Mouse (Mus musculus) hematopoietic stem cell, adult 5-6 weeks (primary cell): ENCODE results near the gene H2-M5. TPM values are rescaled to one million over a fixed set of nuclear protein-coding genes. Genes with fewer than 3 reads are reported as not detected.

ENCODE experiments used
- ATAC-seq, 2 experiments: fragments of 125-278 bp in 1 of 2; replicated peaks in 1 of 2; 2 replicates each; pipeline ENCODE4 v1.8.0; 2016 to 2017; ENCODE audit warnings: inconsistent platforms in 2 of 2, mild to moderate bottlenecking in 2 of 2, moderate number of reproducible peaks in 2 of 2, low read depth in 1 of 2, moderate TSS enrichment in 1 of 2; ENCODE audit not compliant: low FRiP score in 2 of 2, poor library complexity in 2 of 2, severe bottlenecking in 2 of 2, insufficient read depth in 1 of 2, low TSS enrichment in 1 of 2
- total RNA-seq: library from RNA; stranded (forward); fragments of 172-1452, 232-1000 nt; gene quantifications from 2 replicates; pipeline ENCODE4 v1.2.3, GENCODE M21; 2017

H2-M5 gene
- total RNA-seq, 1 experiment from 2014 or later, result not detected

DNA sequence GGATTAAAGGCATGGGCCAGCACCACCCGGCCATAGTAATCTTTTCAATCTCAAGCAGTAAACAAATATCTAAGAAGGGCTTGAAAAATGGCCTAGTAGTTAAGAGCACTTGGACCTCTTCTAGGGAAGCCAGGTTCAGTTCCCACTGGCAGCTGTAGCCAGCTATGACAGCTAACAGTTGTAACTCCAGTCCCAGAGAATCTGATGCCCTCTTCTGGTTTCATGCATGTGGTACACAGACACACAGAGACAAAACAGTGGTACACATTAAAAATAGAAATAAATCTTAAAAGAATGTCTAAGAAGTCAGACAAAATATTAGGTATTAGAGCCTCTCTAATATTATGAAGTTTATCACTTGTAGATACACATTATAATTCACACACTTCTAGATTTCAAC, 28.2 kb downstream of the H2-M5 start:
- ATAC-seq, result no peak

GRCm38 (mm10) chr17:36958884-36959283, 30.5 kb downstream of the H2-M5 start:
- no peak for ATAC-seq

- peak; percentile 95 to 97 for ATAC-seq
These were observed 31.2 kb downstream of the H2-M5 start, which contains the start of the genes Znrd1 and Znrd1as for GRCm38 (mm10) chr17:36957999-36958743. TSS of gene Znrd1 (minus strand) at chr17:36958559. TSS of gene Znrd1as (plus strand) at chr17:36958592.

GRCm38 (mm10) chr17:36953062-36953461, 36.3 kb downstream of the H2-M5 start:
- no peak for ATAC-seq

DNA sequence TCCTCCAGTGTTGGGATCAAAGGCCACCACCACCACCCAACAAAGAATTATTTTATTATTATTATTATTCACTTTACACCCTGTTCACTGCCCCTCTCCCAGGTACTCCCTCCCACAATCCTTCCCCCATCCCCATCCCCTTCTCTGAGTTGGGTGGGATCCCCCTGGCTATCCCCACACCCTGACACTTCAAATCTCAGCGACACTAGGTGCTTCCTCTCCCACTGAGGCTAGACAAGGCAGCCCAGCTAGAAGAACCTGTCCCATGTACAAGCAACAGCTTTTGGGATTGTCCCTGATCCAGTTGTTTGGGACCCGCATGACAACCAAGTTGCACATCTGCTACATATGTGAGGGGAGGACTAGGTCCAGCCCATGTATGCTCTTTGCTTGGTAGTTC, 36.7 kb downstream of the H2-M5 start:
- no peak for ATAC-seq

GRCm38 (mm10) chr17:36950981-36951947, 38.1 kb downstream of the H2-M5 start, which contains the start of gene Ppp1r11:
TSS of gene Ppp1r11 (minus strand) at chr17:36951741.
- ATAC-seq, result peak; percentile 93 to 95

DNA sequence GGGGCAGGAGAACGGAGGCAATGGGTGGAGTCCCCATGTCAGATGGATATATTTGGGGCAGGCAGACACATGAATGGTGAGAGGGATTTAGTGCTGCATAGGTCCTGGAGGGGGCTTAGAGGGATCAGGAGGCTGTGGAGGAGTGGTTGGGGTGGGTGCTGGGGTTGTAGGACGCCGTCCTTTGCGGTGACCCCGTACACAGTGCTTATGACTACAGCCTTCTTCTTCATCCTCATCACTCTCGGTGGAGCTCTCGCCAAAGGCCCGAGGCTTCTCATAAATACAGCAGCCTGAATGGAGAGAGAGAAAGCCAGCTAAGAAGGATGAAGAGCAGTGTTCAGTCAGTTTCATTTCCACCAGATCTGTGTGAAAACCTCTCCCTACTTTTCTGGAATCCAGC, 40.1 kb downstream of the H2-M5 start:
- ATAC-seq, result no peak

- ATAC-seq, result no peak
These were observed 41.1 kb downstream of the H2-M5 start for GRCm38 (mm10) chr17:36948286-36948685.

DNA sequence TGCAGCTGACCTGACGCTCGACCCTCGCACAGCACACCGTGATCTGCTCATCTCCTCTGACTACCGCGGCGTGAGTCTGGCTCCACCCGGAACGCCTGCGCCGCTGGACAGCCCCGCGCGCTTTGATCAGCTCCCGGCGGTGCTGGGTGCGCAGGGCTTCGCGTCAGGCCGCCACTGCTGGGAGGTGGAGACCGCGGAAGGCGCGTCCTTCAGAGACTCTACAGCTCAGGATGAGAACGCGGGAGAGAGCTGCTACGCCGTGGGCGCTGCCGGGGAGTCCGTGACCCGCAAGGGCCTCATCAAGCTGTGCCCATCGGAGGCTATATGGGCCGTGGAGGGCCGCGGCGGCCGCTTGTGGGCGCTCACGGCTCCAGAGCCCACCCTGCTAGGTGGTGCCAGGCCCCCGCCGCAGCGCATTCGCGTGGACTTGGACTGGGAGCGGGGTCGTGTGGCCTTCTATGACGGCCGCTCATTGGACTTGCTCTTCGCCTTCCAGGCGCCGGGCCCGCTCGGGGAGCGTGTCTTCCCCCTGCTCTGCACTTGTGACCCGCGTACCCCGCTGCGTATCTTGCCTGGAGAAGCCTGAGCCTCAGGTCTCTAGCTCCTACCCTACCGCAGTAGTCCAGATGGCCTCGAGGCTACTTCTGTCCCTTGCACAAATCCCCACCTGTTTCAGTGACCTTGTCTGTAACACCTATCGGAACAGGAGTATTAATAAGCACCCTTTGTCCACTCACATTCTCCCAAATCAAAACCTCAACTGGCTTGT, 42.1 kb downstream of the H2-M5 start:
- ATAC-seq, result no peak; a peak in 1 of 4 replicates

DNA sequence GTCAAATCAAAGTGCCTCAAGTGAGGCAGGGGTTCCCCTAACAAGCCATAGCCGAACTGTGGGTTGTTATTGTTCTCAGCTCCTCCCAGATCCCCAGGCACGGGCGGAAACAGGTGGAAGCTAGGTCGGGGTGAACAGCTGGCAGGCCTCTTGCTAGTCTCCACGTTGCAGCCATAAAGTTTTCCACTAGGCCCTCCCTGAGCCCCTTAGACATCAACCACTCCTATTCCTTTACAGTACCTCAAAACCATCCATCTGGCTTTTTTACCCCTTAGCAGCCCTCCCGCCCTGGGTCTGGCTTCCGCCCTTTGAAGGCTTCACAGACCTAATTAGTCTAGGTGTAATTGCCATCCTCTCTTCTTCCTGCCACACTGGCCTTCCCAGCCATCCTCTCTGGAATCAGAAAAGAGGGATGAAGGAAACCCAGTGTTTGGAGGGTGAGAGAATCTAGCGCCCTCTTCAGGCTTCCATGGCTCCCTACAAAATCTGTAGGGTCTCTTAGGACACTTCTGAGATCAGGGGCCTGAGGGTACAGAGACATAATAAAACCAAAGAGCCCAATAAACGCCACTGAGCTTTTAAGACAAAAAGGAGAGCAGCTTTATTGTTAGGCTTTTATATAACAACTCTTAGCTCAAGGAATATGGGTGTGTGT, 45.1 kb downstream of the H2-M5 start:
- ATAC-seq, result peak; percentile 32 to 36

DNA sequence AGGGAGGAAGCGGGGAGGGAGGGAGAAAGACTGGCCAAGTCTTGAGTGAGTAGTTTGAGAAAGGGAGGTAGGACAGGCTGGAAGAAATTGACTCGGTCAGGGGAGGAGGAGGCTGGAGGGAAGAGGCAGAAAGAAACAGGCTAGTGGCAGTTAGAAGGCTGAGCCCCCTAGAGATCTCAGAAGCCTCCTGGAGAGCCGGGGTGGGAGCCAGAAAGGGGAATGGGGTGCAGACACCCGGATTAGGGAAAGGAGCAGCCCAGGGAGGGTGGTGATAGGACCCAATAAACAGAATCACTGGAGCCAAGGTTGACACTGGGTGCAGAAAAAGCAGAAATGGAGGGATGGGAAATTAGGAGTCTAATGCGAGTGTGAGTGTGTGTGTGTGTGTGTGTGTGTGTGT, 45.6 kb downstream of the H2-M5 start:
- ATAC-seq, result no peak

DNA sequence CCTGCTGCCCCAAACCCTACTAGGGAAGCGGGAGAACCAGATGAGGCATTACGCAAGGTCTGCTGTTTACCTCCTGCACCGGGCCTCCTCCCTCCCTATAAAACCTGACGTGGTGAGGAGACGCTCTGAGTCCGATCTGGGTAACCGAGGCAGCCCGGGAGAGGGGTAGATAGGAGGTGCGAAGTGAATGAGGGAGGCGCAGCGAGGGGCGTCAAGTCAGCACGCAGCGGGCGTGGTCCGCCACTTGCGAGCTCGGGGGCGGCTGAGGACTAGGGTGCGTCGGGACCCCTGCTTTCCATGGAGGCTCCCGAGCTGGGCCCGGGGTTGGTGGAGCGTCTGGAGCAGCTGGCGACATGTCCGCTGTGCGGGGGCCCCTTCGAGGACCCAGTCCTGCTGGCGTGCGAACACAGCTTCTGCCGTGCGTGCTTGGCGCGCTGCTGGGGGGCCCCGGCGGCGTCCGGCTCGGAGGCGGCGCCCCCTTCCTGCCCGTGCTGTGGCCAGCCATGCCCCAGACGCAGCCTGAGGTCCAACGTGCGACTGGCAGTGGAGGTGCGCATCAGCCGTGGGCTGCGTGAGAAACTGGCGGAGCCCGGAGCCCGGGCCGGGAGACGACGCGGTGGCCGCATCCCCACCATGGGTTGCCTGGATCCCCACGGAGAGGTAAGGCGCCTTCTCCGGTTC, 46.4 kb downstream of the H2-M5 start, which contains the start of gene Rnf39:
TSS of gene Rnf39 (plus strand) at position 128 of the 681 bp plus-strand sequence.
- no peak for ATAC-seq

DNA sequence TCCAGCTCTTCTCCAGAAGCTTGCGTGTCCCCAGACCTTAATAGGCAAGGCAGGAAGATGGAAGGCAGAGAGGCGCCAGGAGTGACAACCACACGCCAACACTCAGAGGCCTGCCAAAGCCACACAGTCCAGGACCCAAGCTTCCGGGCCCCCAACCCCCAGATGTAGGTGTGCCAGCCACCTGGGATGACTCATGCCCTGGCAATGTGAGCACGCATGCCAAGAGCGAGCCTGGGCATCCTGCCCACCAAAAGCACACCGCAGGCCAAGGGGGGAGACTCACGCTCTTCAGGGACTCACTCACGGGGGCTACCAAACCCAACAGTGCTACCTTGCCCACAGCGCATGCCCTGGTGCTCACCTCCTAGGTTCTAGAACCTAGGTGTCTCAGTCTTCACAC, 46.9 kb downstream of the H2-M5 start:
- ATAC-seq, result peak; percentile 55 to 74

DNA sequence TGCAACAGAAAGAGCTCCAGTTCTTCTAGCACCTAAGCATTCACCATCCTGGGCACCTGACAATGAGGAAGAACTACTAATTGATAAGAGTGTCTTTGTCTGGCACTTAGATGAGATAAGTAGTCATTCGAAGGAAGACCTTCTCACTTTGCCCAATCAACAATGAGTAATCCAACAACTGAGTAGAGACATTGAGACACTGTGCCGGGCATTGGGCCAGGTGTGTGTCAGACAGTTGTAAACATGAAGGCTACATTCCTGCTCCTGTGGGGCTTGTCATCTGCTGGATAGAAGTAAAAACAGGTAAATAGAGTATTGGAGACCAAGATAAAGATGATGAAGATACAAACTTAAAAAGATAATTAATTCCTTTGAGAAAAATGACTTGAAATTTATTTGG, 51.3 kb downstream of the H2-M5 start:
- no peak for ATAC-seq
